Mouse (Mus musculus) C2C12 (cell line): ENCODE results near the gene Rgma.

ENCODE experiments used
- CEBPB ChIP-seq: IDR thresholded peaks from one replicate; pipeline ENCODE4 v1.6.1; 2011; ENCODE audit warnings: low read depth, mild to moderate bottlenecking, control low read depth, moderate library complexity
- CTCF ChIP-seq: IDR thresholded peaks from one replicate; pipeline ENCODE4 v1.5.1; 2011; ENCODE audit not compliant: control insufficient read depth, insufficient read depth, insufficient read length
- FOSL1 ChIP-seq: IDR thresholded peaks from one replicate; pipeline ENCODE4 v1.8.0; 2011; ENCODE audit warnings: mild to moderate bottlenecking, low read length; ENCODE audit not compliant: poor library complexity, insufficient read depth, severe bottlenecking
- MYOD1 ChIP-seq: IDR thresholded peaks from one replicate; pipeline ENCODE4 v1.6.1; 2011; ENCODE audit warnings: low read depth; ENCODE audit not compliant: control insufficient read depth, insufficient read length
- USF1 ChIP-seq: IDR thresholded peaks from one replicate; pipeline ENCODE4 v1.6.1; 2011; ENCODE audit warnings: low read depth, mild to moderate bottlenecking, control low read depth, moderate library complexity

- no peak for TF ChIP-seq CTCF
- TF ChIP-seq USF1 = no peak
- TF ChIP-seq MYOD1 = no peak
- no peak for TF ChIP-seq FOSL1
- TF ChIP-seq CEBPB = no peak
These were observed 17.1 kb downstream of the Rgma start for GRCm38 (mm10) chr7:73392359-73392758.
